Mouse (Mus musculus) intestine, embryonic 16.5 days (tissue): ENCODE measurements around the gene Eif5b. TPM values are rescaled to one million over a fixed set of nuclear protein-coding genes. Genes with fewer than 3 reads are reported as not detected.

Experiments
- ATAC-seq: fragments of 200-750 bp; cut with Nextera tagmentation; 2 replicates; pipeline ENCODE4 v1.8.0; 2017; ENCODE audit warnings: moderate TSS enrichment, moderate library complexity
- H3K27ac ChIP-seq: fragments of 300-500 bp; sonication (generic); 2 replicates; pipeline ENCODE4 v1.5.1; 2014; ENCODE audit warnings: mild to moderate bottlenecking, low read length
- H3K27me3 ChIP-seq: fragments of 300-500 bp; sonication (generic); replicated peaks from 2 replicates; pipeline ENCODE4 v1.6.1; 2014; ENCODE audit warnings: low read length, control low read depth, mixed read lengths; ENCODE audit not compliant: control insufficient read depth, insufficient read depth
- H3K36me3 ChIP-seq: fragments of 300-500 bp; sonication (generic); 2 replicates; pipeline ENCODE4 v1.6.1; 2014; ENCODE audit warnings: low read length, control low read depth; ENCODE audit not compliant: control insufficient read depth, insufficient read depth
- H3K4me1 ChIP-seq: fragments of 300-500 bp; sonication (generic); 2 replicates; pipeline ENCODE4 v1.6.1; 2014; ENCODE audit warnings: low read length, control low read depth, mixed read lengths; ENCODE audit not compliant: control insufficient read depth, insufficient read depth
- H3K4me2 ChIP-seq: fragments of 300-500 bp; sonication (generic); 2 replicates; pipeline ENCODE4 v1.6.1; 2014; ENCODE audit warnings: low read depth, low read length, control low read depth
- H3K4me3 ChIP-seq: fragments of 300-500 bp; sonication (generic); 2 replicates; pipeline ENCODE4 v1.5.1; 2014; ENCODE audit warnings: mild to moderate bottlenecking, low read length
- H3K9ac ChIP-seq: fragments of 300-500 bp; sonication (generic); 2 replicates; pipeline ENCODE4 v1.6.1; 2014; ENCODE audit warnings: low read depth, low read length
- H3K9me3 ChIP-seq: fragments of 300-500 bp; sonication (generic); 2 replicates; pipeline ENCODE4 v1.6.1; 2016; ENCODE audit warnings: low read length, control low read depth; ENCODE audit not compliant: control insufficient read depth
- WGBS: fragments of 180-500 bp; shearing (Covaris S2); extraction: QIAGEN DNeasy Blood & Tissue Kit; methylation state at CpG from one replicate; pipeline ENCODE4 v1.1.7; 2014; 5-methylcytosine and 5-hydroxymethylcytosine counted together
- polyA plus RNA-seq: library from polyadenylated mRNA; unstranded; fragments of >200 nt; fragmentation: Nextera tagmentation; extraction: Ambion mirVana; gene quantifications from 2 replicates; pipeline ENCODE4 v1.2.1, GENCODE M21; 2015

Eif5b gene
- polyA plus RNA-seq, 1 experiment from 2014 or later = 21.1 TPM

GRCm38 (mm10) chr1:37998371-37999199 is 775 bp downstream of the Eif5b start:
- peak overlapping the region; percentile 59 for H3K4me2 ChIP-seq
- ATAC-seq = peak; percentile 60
- 3% methylated on average over 43 of the region's 47 CpGs for WGBS
- no peaks in the 10 kb centered on the region for H3K27me3 ChIP-seq
- peak overlapping the region; percentile 92 for H3K27ac ChIP-seq
- H3K4me3 ChIP-seq = peak overlapping the region; percentile 94
- peaks cover 8% of the 10 kb centered on the region; the same call in 1 of the 2 replicates for H3K36me3 ChIP-seq
- H3K4me1 ChIP-seq = peaks cover 17% of the 10 kb centered on the region
- no peaks in the 10 kb centered on the region for H3K9me3 ChIP-seq
- peak overlapping the region; percentile 95 for H3K9ac ChIP-seq

- no peak overlapping the region; the same call in 1 of the 2 replicates for H3K27ac ChIP-seq
- H3K4me3 ChIP-seq = peak overlapping the region; percentile 9; the same call in 1 of the 2 replicates
- 68% methylated on average over 3 of the region's 3 CpGs for WGBS
- H3K9ac ChIP-seq = peak overlapping the region; percentile 19; the same call in 1 of the 2 replicates
- H3K9me3 ChIP-seq = no peaks in the 10 kb centered on the region
- peaks cover 17% of the 10 kb centered on the region for H3K4me1 ChIP-seq
- ATAC-seq = no peak
- no peaks in the 10 kb centered on the region for H3K27me3 ChIP-seq
- H3K4me2 ChIP-seq = peak overlapping the region; percentile 59
- 0 out of 2 replicates have a peak, but pooled peaks cover 4% of the 10 kb centered on the region for H3K36me3 ChIP-seq
Observed at GRCm38 (mm10) chr1:37999552-37999951, 1.7 kb downstream of the Eif5b start.

- ATAC-seq = no peak
- whole genome bisulfite sequencing = 87% methylated on average over 8 of the region's 8 CpGs
- H3K36me3 ChIP-seq = no peaks in the 10 kb centered on the region
Observed at GRCm38 (mm10) chr1:38000844-38001243, 3.0 kb downstream of the Eif5b start.

DNA sequence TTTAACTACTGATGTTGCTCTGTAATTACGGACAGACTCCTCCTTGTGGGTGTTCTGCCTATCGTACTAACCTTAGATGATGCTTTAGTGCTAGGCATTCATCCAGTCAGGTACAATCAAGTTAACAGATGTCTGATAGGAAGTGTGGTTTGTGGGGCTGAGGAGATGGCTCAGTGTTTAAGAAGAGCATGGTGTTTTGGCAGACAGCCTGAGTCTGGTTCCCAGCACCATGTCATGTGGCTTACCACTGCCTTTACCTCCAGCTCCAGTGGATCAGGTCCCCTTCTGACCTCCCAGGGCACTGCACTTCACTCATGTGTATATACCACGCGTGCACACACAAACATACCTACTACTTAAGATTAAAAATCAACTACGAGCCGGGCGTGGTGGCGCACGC is 4.1 kb downstream of the Eif5b start:
- 94% methylated on average over 9 of the region's 9 CpGs for WGBS
- Histone ChIP-seq H3K36me3 (no peaks in the 10 kb centered on the region), H3K27ac (no peak overlapping the region), H3K4me2 (no peak overlapping the region), H3K4me1 (peaks cover 11% of the 10 kb centered on the region), H3K27me3 (no peaks in the 10 kb centered on the region), H3K4me3 (no peak overlapping the region), H3K9ac (no peak overlapping the region), H3K9me3 (no peaks in the 10 kb centered on the region)
- no peak for ATAC-seq

More at GRCm38 (mm10) chr1:38000844-38001243, 3.0 kb downstream of the Eif5b start:
- Histone ChIP-seq H3K27me3 (no peaks in the 10 kb centered on the region), H3K9me3 (no peaks in the 10 kb centered on the region), H3K9ac (no peak overlapping the region), H3K4me3 (no peak overlapping the region), H3K27ac (no peak overlapping the region), H3K4me1 (peaks cover 17% of the 10 kb centered on the region), H3K4me2 (no peak overlapping the region)

- 86% methylated on average over 3 of the region's 3 CpGs for WGBS
- Histone ChIP-seq H3K27ac (no peak overlapping the region), H3K9me3 (no peaks in the 10 kb centered on the region), H3K4me2 (no peak overlapping the region), H3K27me3 (no peaks in the 10 kb centered on the region), H3K36me3 (no peaks in the 10 kb centered on the region), H3K4me1 (peaks cover 11% of the 10 kb centered on the region), H3K9ac (no peak overlapping the region), H3K4me3 (no peak overlapping the region)
- no peak for ATAC-seq
Observed at GRCm38 (mm10) chr1:38003046-38003445, 5.2 kb downstream of the Eif5b start.

DNA sequence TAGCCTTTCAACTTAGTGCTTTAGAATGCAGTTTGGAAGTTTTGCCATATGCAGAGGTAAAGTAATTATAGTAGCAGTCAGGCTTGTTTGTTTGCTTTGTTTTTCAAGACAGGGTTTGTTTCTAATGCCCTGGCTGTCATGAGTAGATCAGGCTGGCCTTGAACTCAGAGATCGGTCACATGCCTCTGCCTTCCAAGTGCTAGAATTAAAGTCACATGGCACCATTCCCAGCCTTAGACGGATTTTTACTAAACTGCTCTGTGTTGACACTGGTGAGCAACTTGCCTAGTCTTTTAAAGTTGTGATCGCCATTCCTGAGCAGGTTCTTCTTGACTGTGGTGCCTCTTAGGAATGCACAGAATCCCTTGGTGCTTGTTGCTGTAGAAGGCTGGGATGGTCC is 8.9 kb downstream of the Eif5b start:
- Histone ChIP-seq H3K9me3 (no peaks in the 10 kb centered on the region), H3K36me3 (no peaks in the 10 kb centered on the region), H3K27ac (no peak overlapping the region), H3K4me1 (no peaks in the 10 kb centered on the region; the same call in 1 of the 2 replicates), H3K27me3 (no peaks in the 10 kb centered on the region), H3K4me2 (no peak overlapping the region), H3K4me3 (no peak overlapping the region), H3K9ac (no peak overlapping the region)
- 68% methylated on average over 3 of the region's 3 CpGs for WGBS
- no peak for ATAC-seq

DNA sequence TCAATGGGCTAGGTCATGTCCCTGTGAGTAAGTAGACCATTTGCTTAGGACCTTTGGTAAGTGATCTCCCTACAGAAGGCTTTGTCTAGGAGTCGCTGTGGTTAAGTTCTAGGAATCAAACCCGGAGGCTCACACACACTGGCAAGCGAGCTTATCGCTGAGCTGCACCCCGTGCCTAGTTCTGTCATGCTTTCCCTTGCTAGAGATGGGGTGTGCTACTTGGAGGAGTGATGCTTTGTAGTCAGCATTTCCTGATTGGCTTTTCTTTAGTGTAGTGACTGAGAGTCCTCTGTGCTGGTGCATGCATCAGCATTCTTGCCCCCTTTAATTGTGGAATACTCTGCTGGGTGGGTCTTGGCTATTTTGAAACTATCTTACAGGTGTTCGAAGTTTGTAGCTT is 13.8 kb downstream of the Eif5b start:
- Histone ChIP-seq H3K9ac (no peak overlapping the region), H3K4me3 (no peak overlapping the region), H3K4me2 (no peak overlapping the region), H3K4me1 (no peaks in the 10 kb centered on the region; the same call in 1 of the 2 replicates), H3K9me3 (no peaks in the 10 kb centered on the region), H3K27me3 (no peaks in the 10 kb centered on the region), H3K27ac (no peak overlapping the region), H3K36me3 (no peaks in the 10 kb centered on the region)
- 78% methylated on average over 6 of the region's 6 CpGs for WGBS
- peak; percentile 69; the same call in 1 of the 2 replicates for ATAC-seq

DNA sequence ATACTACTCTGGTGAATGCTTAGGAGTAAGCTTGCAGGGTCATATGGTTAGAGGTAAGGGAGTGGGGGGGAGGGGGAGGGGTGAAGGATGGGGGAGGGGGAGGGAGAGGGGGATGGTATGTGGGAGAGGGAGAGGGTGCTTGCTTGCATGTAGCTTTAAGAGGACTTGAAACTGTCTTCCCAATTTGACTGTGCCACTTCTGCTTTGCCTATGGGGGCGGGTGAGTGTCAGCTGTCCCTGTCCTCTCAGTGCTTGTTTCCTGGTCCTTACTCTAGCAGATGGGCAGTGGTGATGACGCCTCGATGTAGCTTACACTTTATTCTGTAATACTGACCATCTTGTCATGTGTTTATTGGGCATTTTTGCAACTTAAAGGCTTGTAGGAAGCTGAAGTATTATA is 14.3 kb downstream of the Eif5b start:
- H3K27ac ChIP-seq = no peak overlapping the region
- H3K4me2 ChIP-seq = no peak overlapping the region
- H3K4me1 ChIP-seq = no peaks in the 10 kb centered on the region; the same call in 1 of the 2 replicates
- WGBS = 89% methylated on average over 3 of the region's 3 CpGs
- H3K27me3 ChIP-seq = no peaks in the 10 kb centered on the region
- H3K9ac ChIP-seq = no peak overlapping the region
- H3K36me3 ChIP-seq = no peaks in the 10 kb centered on the region
- no peaks in the 10 kb centered on the region for H3K9me3 ChIP-seq
- H3K4me3 ChIP-seq = no peak overlapping the region
- ATAC-seq = no peak

GRCm38 (mm10) chr1:38012509-38012908 is 14.7 kb downstream of the Eif5b start:
- Histone ChIP-seq H3K4me3 (no peak overlapping the region), H3K27ac (no peak overlapping the region), H3K36me3 (no peaks in the 10 kb centered on the region), H3K4me2 (no peak overlapping the region), H3K9ac (no peak overlapping the region), H3K4me1 (no peaks in the 10 kb centered on the region; the same call in 1 of the 2 replicates), H3K27me3 (no peaks in the 10 kb centered on the region), H3K9me3 (no peaks in the 10 kb centered on the region)
- ATAC-seq = no peak
